Mouse (Mus musculus) midbrain, postnatal 0 days (tissue): Measurements from ENCODE around the gene Cadm1. TPM values are rescaled to one million over a fixed set of nuclear protein-coding genes. Genes with fewer than 3 reads are reported as not detected.

Experiments
- ATAC-seq: fragments of 200-750 bp; cut with Nextera tagmentation; 2 replicates; pipeline ENCODE4 v1.8.0; 2017; ENCODE audit warnings: moderate number of reproducible peaks, mild to moderate bottlenecking, moderate TSS enrichment, moderate library complexity; ENCODE audit not compliant: low FRiP score
- DNase-seq: peaks from one replicate; pipeline ENCODE4 v3.0.0-alpha.2; 2015; ENCODE audit warnings: low spot score
- H3K27ac ChIP-seq: fragments of 300-500 bp; sonication (generic); 2 replicates; pipeline ENCODE4 v1.5.1; 2014; ENCODE audit warnings: low read depth, mild to moderate bottlenecking, low read length, mixed read lengths
- H3K27me3 ChIP-seq: fragments of 300-500 bp; sonication (generic); 2 replicates; pipeline ENCODE4 v1.6.1; 2014; ENCODE audit warnings: low read length, control low read depth, mixed read lengths; ENCODE audit not compliant: insufficient read depth
- H3K36me3 ChIP-seq: fragments of 300-500 bp; sonication (generic); 2 replicates; pipeline ENCODE4 v1.6.1; 2014; ENCODE audit warnings: low read length, control low read depth, mixed read lengths; ENCODE audit not compliant: insufficient read depth
- H3K4me1 ChIP-seq: fragments of 300-500 bp; sonication (generic); 2 replicates; pipeline ENCODE4 v1.6.1; 2014; ENCODE audit warnings: mild to moderate bottlenecking, control low read depth, antibody characterized with exemption, low read length, mixed read lengths; ENCODE audit not compliant: insufficient read depth
- H3K4me2 ChIP-seq: fragments of 300-500 bp; sonication (generic); 2 replicates; pipeline ENCODE4 v1.6.1; 2014; ENCODE audit warnings: low read depth, mild to moderate bottlenecking, low read length, mixed read lengths; ENCODE audit not compliant: poor library complexity, severe bottlenecking
- H3K4me3 ChIP-seq: fragments of 300-500 bp; sonication (generic); 2 replicates; pipeline ENCODE4 v1.5.1; 2014; ENCODE audit warnings: low read depth, mild to moderate bottlenecking, low read length, moderate library complexity
- H3K9ac ChIP-seq: fragments of 300-500 bp; sonication (generic); replicated peaks from 2 replicates; pipeline ENCODE4 v1.6.1; 2014; ENCODE audit warnings: mild to moderate bottlenecking, low read length, moderate library complexity, mixed read lengths; ENCODE audit not compliant: poor library complexity, severe bottlenecking
- H3K9me3 ChIP-seq: fragments of 300-500 bp; sonication (generic); 2 replicates; pipeline ENCODE4 v1.6.1; 2016; ENCODE audit warnings: low read length, control low read depth
- CTCF ChIP-seq: IDR thresholded peaks from 2 replicates; pipeline ENCODE4 v1.5.1; 2016; ENCODE audit warnings: antibody characterized with exemption, mild to moderate bottlenecking
- WGBS: fragments of 180-500 bp; shearing (Covaris S2); extraction: QIAGEN DNeasy Blood & Tissue Kit; methylation state at CpG from one replicate; pipeline ENCODE4 v1.1.7; 2014; 5-methylcytosine and 5-hydroxymethylcytosine counted together
- polyA plus RNA-seq: library from polyadenylated mRNA; unstranded; fragments of >200 nt; fragmentation: Nextera tagmentation; extraction: Ambion mirVana; gene quantifications from 2 replicates; pipeline ENCODE4 v1.2.1, GENCODE M21; 2015
- total RNA-seq: library from RNA; depleted of rRNA; stranded (reverse); fragments of >200 nt; gene quantifications from 2 replicates; pipeline ENCODE4 v1.2.3, GENCODE M21; 2014

The Cadm1 gene
- total and polyA plus RNA-seq, 2 experiments from 2014 or later, result 200 to 367 TPM

- no peak overlapping the region for H3K4me2 ChIP-seq
- ATAC-seq (no peak), DNase-seq (peak; percentile 58)
- H3K9me3 ChIP-seq, result no peaks in the 10 kb centered on the region
- H3K9ac ChIP-seq, result no peak overlapping the region
- no peak for TF ChIP-seq CTCF
- peaks cover 21% of the 10 kb centered on the region; the same call in 1 of the 2 replicates for H3K4me1 ChIP-seq
- no peaks in the 10 kb centered on the region for H3K27me3 ChIP-seq
- 83% methylated on average over 5 of the region's 5 CpGs for WGBS
- H3K36me3 ChIP-seq, result no peaks in the 10 kb centered on the region
- no peak overlapping the region for H3K27ac ChIP-seq
- no peak overlapping the region for H3K4me3 ChIP-seq
Observed at GRCm38 (mm10) chr9:47605628-47606027, 75.7 kb downstream of the Cadm1 start.

GRCm38 (mm10) chr9:47608441-47608840 is 78.5 kb downstream of the Cadm1 start:
- WGBS, result 85% methylated on average over 7 of the region's 7 CpGs
- TF ChIP-seq CTCF, result no peak

GRCm38 (mm10) chr9:47608921-47609320 is 78.9 kb downstream of the Cadm1 start:
- WGBS, result 39% methylated on average over 5 of the region's 6 CpGs
- H3K27ac ChIP-seq, result no peak overlapping the region

More at GRCm38 (mm10) chr9:47608441-47608840, 78.5 kb downstream of the Cadm1 start:
- Histone ChIP-seq H3K4me1 (peaks cover 18% of the 10 kb centered on the region; the same call in 1 of the 2 replicates), H3K4me2 (no peak overlapping the region), H3K36me3 (no peaks in the 10 kb centered on the region), H3K9ac (no peak overlapping the region), H3K4me3 (no peak overlapping the region), H3K9me3 (no peaks in the 10 kb centered on the region), H3K27ac (no peak overlapping the region), H3K27me3 (no peaks in the 10 kb centered on the region)
- ATAC-seq (no peak), DNase-seq (no peak)

GRCm38 (mm10) chr9:47609443-47609842 is 79.5 kb downstream of the Cadm1 start:
- ATAC-seq (no peak), DNase-seq (peak; percentile 44)
- H3K4me3 ChIP-seq, result no peak overlapping the region
- no peaks in the 10 kb centered on the region for H3K36me3 ChIP-seq
- H3K4me1 ChIP-seq, result peaks cover 17% of the 10 kb centered on the region; the same call in 1 of the 2 replicates
- TF ChIP-seq CTCF, result no peak
- WGBS, result 20% methylated on average over 4 of the region's 4 CpGs
- H3K9me3 ChIP-seq, result no peaks in the 10 kb centered on the region
- H3K27ac ChIP-seq, result no peak overlapping the region
- no peak overlapping the region for H3K4me2 ChIP-seq
- no peaks in the 10 kb centered on the region for H3K27me3 ChIP-seq
- H3K9ac ChIP-seq, result no peak overlapping the region

More at GRCm38 (mm10) chr9:47608921-47609320, 78.9 kb downstream of the Cadm1 start:
- H3K4me2 ChIP-seq, result no peak overlapping the region
- TF ChIP-seq CTCF, result no peak
- peaks cover 18% of the 10 kb centered on the region; the same call in 1 of the 2 replicates for H3K4me1 ChIP-seq
- H3K4me3 ChIP-seq, result no peak overlapping the region
- H3K36me3 ChIP-seq, result no peaks in the 10 kb centered on the region
- no peaks in the 10 kb centered on the region for H3K9me3 ChIP-seq
- H3K9ac ChIP-seq, result no peak overlapping the region
- no peaks in the 10 kb centered on the region for H3K27me3 ChIP-seq
- DNase-seq (no peak), ATAC-seq (no peak)

- H3K9ac ChIP-seq, result no peak overlapping the region
- H3K4me3 ChIP-seq, result no peak overlapping the region
- H3K4me2 ChIP-seq, result no peak overlapping the region
- no peaks in the 10 kb centered on the region for H3K9me3 ChIP-seq
- peaks cover 17% of the 10 kb centered on the region; the same call in 1 of the 2 replicates for H3K4me1 ChIP-seq
- H3K27me3 ChIP-seq, result no peaks in the 10 kb centered on the region
- no peaks in the 10 kb centered on the region for H3K36me3 ChIP-seq
- ATAC-seq, result no peak
- TF ChIP-seq CTCF, result no peak
- H3K27ac ChIP-seq, result no peak overlapping the region
- WGBS, result 76% methylated on average over 11 of the region's 11 CpGs
- DNase-seq, result no peak
Observed at GRCm38 (mm10) chr9:47610316-47610715, 80.3 kb downstream of the Cadm1 start.

GRCm38 (mm10) chr9:47612894-47613412 is 83.0 kb downstream of the Cadm1 start:
- H3K4me2 ChIP-seq, result no peak overlapping the region
- H3K4me3 ChIP-seq, result no peak overlapping the region
- ATAC-seq (no peak), DNase-seq (no peak)
- peaks cover 24% of the 10 kb centered on the region; the same call in 1 of the 2 replicates for H3K4me1 ChIP-seq
- no peaks in the 10 kb centered on the region for H3K9me3 ChIP-seq
- TF ChIP-seq CTCF, result no peak
- 84% methylated on average over 13 of the region's 13 CpGs for WGBS
- no peaks in the 10 kb centered on the region for H3K27me3 ChIP-seq
- no peaks in the 10 kb centered on the region for H3K36me3 ChIP-seq
- no peak overlapping the region for H3K27ac ChIP-seq
- H3K9ac ChIP-seq, result no peak overlapping the region
